ENCODE assay signal across 1 mouse cellular context in the genomic region with DNA sequence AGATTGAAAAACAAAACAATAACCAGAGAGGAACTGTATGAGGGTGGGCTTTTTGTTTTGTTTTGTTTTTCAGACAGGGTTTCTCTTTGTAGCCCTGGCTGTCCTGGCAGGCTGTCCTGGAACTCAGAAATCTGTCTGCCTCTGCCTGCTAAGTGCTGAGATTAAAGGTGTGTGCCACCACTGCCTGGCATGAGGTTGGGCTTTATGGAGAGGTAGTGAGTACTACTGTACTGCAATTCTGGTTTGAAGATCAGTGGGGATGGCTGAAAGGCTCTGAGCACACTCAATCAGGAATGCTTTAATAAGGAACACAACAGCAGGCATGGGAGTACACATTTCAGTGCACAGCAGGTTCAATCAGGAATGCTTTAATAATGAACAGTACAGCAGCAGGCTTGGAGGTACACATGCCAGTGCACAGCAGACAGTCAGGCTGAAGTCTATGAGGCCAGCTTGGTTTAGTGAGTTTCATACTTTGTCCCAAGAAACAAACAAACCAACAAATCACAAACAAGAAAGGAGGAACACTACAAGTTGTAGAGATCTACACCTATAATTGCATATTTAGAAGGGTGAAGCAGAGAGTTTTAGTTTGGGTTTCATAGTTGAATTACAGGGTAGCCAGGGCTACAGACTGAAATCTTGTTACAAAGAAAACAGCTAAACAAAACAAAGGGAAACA.
TF ChIP-seq lines count a peak whose summit lies in the region.

No protein-coding gene starts in this region.

TF ChIP-seq in MEL, 35 proteins besides CTCF, POLR2A, EP300 and RAD21:
- TF ChIP-seq MXI1 (IDR thresholded peaks at IDR 0.05; ENCODE audit: low read depth, low read length) (no peak), TAL1 (IDR thresholded peaks at IDR 0.05; ENCODE audit: low read length) (no peak), ETS1 (IDR thresholded peaks at IDR 0.05; ENCODE audit: low read depth, low read length) (no peak), MEF2A (IDR thresholded peaks at IDR 0.05; ENCODE audit: extremely low read depth, insufficient replicate concordance, low read depth, low read length, poor library complexity, severe bottlenecking) (no peak), JUND (IDR thresholded peaks at IDR 0.05; ENCODE audit: low read depth, low read length) (no peak), MYC (IDR thresholded peaks at IDR 0.05; ENCODE audit: low read depth, low read length) (no peak), TBP (IDR thresholded peaks at IDR 0.05; ENCODE audit: low read depth, low read length) (no peak), MAFK (IDR thresholded peaks at IDR 0.05; ENCODE audit: borderline replicate concordance, low read depth, low read length) (no peak), HCFC1 (IDR thresholded peaks at IDR 0.05; ENCODE audit: low read depth, low read length) (no peak), MYB (IDR thresholded peaks at IDR 0.05; ENCODE audit: low read depth, low read length) (no peak), ZMIZ1 (IDR thresholded peaks at IDR 0.05; ENCODE audit: low read depth, low read length) (no peak), POLR2AphosphoS5 (IDR thresholded peaks at IDR 0.05; ENCODE audit: borderline replicate concordance, low read depth, low read length) (no peak), NELFE (IDR thresholded peaks at IDR 0.05; ENCODE audit: low read depth, low read length) (no peak), ZKSCAN1 (IDR thresholded peaks at IDR 0.05; ENCODE audit: low read depth, low read length) (no peak), USF2 (IDR thresholded peaks at IDR 0.05; ENCODE audit: borderline replicate concordance in 1 of 2, insufficient read depth in 1 of 2, low read depth in 1 of 2, low read length in 2 of 2) (no peak)
